Mouse (Mus musculus): ENCODE data around the gene Stxbp5. TPM values are rescaled to one million over a fixed set of nuclear protein-coding genes. Genes with fewer than 3 reads are reported as not detected.

Gene Stxbp5
- total and polyA plus RNA-seq, 2 experiments, result 6.1 to 8.4 TPM

DNA sequence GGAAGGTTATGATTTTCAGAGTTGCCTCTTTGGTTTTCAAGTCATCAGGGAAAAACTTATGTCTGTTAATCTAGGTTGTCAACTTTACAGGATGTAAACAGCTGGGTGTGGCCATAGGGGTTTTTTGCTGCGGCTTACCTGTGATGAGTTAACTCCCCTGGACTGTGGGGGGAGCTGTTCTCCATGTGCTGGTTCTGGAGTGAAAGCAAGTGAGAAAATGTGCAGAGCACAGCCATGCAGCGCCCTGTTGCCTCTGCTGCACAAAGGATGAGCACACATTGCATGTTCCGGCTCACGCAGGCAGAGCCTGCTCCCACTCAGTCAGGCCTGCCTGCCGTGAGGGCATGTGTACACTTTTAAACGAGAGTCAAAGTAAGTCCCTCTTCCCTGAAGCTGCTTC is 79.6 kb downstream of the Stxbp5 start:
- Histone ChIP-seq H3K4me1 (ENCODE audit: control insufficient read depth, insufficient read depth, low read length) (no peaks in the 10 kb centered on the region), H3K27me3 (ENCODE audit: control insufficient read depth, insufficient read depth, low read length) (no peaks in the 10 kb centered on the region), H3K36me3 (ENCODE audit: control insufficient read depth, insufficient read depth, low read length) (peaks cover 9% of the 10 kb centered on the region; the same call in 1 of the 2 replicates), H3K9ac (ENCODE audit: low read depth, low read length) (no peak overlapping the region), H3K79me2 (ENCODE audit: control insufficient read depth, insufficient read depth, low read length) (no peaks in the 10 kb centered on the region), H3K27ac (replicated peaks; ENCODE audit: insufficient read depth, low read depth, low read length) (no peak overlapping the region), H3K4me3 (ENCODE audit: insufficient read depth, low read depth, low read length) (no peak overlapping the region)
- TF ChIP-seq CTCF (IDR thresholded peaks at IDR 0.05; ENCODE audit: low read depth, low read length) (0 out of 2 replicates have a peak, but pooled peaks have one; percentile 12), POLR2A (IDR thresholded peaks at IDR 0.05; ENCODE audit: extremely low read depth, insufficient read depth, low read length) (no peak)
- no peak for DNase-seq (ENCODE audit: extremely low read depth, low read depth, low spot score)
- 74% methylated on average over 6 of the region's 6 CpGs for WGBS

DNA sequence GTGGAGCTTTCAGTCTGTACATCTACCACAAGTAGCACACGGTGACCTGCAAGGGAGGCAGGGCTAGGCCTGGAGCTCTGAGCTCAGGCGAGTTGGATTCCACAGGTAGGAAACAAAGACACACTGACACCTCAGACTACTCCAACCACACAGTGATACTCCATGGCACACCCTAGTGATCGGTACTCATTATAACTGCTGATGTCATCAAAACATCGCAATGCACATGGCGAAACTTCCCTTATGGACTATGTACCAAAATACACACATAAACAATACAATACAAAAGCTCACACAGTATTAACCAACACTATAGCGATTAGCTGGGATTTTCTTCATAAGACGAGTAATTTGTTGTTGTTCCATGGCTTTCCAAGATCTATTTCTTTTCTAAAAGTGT is 82.3 kb downstream of the Stxbp5 start:
- H3K4me3 ChIP-seq (ENCODE audit: insufficient read depth, low read depth, low read length), result no peak overlapping the region
- WGBS, result 95% methylated on average over 7 of the region's 7 CpGs
- no peak for DNase-seq (ENCODE audit: extremely low read depth, low read depth, low spot score)
- H3K27ac ChIP-seq (replicated peaks; ENCODE audit: insufficient read depth, low read depth, low read length), result no peak overlapping the region
- H3K4me1 ChIP-seq (ENCODE audit: control insufficient read depth, insufficient read depth, low read length), result no peaks in the 10 kb centered on the region
- no peaks in the 10 kb centered on the region for H3K79me2 ChIP-seq (ENCODE audit: control insufficient read depth, insufficient read depth, low read length)
- peaks cover 12% of the 10 kb centered on the region for H3K36me3 ChIP-seq (ENCODE audit: control insufficient read depth, insufficient read depth, low read length)
- TF ChIP-seq CTCF (IDR thresholded peaks at IDR 0.05; ENCODE audit: low read depth, low read length) (no peak), POLR2A (IDR thresholded peaks at IDR 0.05; ENCODE audit: extremely low read depth, insufficient read depth, low read length) (no peak)
- H3K27me3 ChIP-seq (ENCODE audit: control insufficient read depth, insufficient read depth, low read length), result no peaks in the 10 kb centered on the region
- H3K9ac ChIP-seq (ENCODE audit: low read depth, low read length), result no peak overlapping the region

DNA sequence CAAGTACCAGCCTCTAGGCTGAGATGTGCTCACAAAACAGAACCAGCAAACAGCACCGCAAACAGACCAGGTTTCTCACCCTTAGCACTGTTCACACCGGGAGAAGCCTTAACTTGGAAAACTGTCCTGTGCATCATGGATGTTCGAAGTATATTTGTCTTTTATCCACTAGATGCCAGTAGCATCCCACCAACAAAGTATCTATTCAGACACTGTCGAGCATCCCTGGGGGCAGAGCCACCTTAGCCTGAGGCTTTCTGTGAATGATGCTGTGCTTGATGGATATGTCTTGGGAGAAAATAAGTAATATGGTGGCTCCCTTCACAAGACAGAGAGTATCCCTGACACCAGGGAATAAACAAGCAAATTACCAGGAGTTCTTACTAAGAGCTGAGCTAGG is 87.0 kb downstream of the Stxbp5 start:
- no peaks in the 10 kb centered on the region for H3K79me2 ChIP-seq (ENCODE audit: control insufficient read depth, insufficient read depth, low read length)
- no peak overlapping the region for H3K4me3 ChIP-seq (ENCODE audit: insufficient read depth, low read depth, low read length)
- 84% methylated on average over 4 of the region's 4 CpGs for WGBS
- peaks cover 18% of the 10 kb centered on the region for H3K36me3 ChIP-seq (ENCODE audit: control insufficient read depth, insufficient read depth, low read length)
- no peak overlapping the region for H3K27ac ChIP-seq (replicated peaks; ENCODE audit: insufficient read depth, low read depth, low read length)
- no peak for DNase-seq (ENCODE audit: extremely low read depth, low read depth, low spot score)
- no peaks in the 10 kb centered on the region for H3K4me1 ChIP-seq (ENCODE audit: control insufficient read depth, insufficient read depth, low read length)
- H3K27me3 ChIP-seq (ENCODE audit: control insufficient read depth, insufficient read depth, low read length), result no peaks in the 10 kb centered on the region
- no peak overlapping the region for H3K9ac ChIP-seq (ENCODE audit: low read depth, low read length)
- TF ChIP-seq POLR2A (IDR thresholded peaks at IDR 0.05; ENCODE audit: extremely low read depth, insufficient read depth, low read length) (no peak), CTCF (IDR thresholded peaks at IDR 0.05; ENCODE audit: low read depth, low read length) (peak; percentile 13; the same call in 1 of the 2 replicates)

DNA sequence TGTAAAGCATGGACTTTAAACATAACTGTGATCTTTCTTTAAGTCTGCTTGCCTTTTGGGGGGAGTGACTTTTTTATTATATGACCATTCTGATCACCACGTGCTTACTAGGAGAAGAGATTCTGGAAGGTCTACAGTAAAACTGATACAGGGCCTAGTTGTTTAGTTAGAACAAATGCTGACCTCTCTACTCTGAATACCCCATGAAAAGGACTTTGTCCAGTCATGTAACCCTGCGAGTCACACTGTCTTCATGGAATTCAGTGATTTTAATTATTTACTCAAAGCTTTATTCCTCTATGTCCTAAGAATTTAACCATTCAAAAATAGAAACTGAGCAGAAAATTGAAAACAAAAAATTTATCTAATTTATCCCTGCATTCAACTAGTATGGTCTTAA is 93.3 kb downstream of the Stxbp5 start:
- H3K9ac ChIP-seq (ENCODE audit: low read depth, low read length), result no peak overlapping the region
- no peak overlapping the region for H3K4me3 ChIP-seq (ENCODE audit: insufficient read depth, low read depth, low read length)
- H3K36me3 ChIP-seq (ENCODE audit: control insufficient read depth, insufficient read depth, low read length), result peaks cover 16% of the 10 kb centered on the region; the same call in 1 of the 2 replicates
- H3K27me3 ChIP-seq (ENCODE audit: control insufficient read depth, insufficient read depth, low read length), result no peaks in the 10 kb centered on the region
- H3K79me2 ChIP-seq (ENCODE audit: control insufficient read depth, insufficient read depth, low read length), result no peaks in the 10 kb centered on the region
- WGBS, result 54% methylated on average over 2 of the region's 2 CpGs
- H3K27ac ChIP-seq (replicated peaks; ENCODE audit: insufficient read depth, low read depth, low read length), result no peak overlapping the region
- DNase-seq (ENCODE audit: extremely low read depth, low read depth, low spot score), result no peak
- TF ChIP-seq CTCF (IDR thresholded peaks at IDR 0.05; ENCODE audit: low read depth, low read length), result no peak
- TF ChIP-seq POLR2A (IDR thresholded peaks at IDR 0.05; ENCODE audit: extremely low read depth, insufficient read depth, low read length), result no peak
- no peaks in the 10 kb centered on the region for H3K4me1 ChIP-seq (ENCODE audit: control insufficient read depth, insufficient read depth, low read length)

DNA sequence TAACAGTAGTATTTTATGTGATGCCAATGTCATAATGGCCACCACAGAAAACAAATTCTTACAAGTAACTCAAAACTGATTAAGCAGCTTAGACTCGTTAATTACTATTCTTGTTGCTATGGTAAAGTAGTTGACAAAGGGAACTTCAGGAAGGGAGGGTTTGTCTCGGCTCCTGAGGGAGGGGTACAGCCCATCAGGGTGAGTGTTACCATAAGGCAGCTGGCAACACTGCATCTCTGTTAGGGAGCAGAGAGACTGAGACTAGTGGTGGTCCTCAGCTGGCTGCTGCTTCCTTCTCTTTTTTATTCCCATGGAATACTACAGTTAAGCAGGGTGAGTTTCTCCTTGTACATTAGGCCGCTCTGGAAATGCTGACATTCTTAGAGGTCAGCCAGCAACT is 95.5 kb downstream of the Stxbp5 start:
- Histone ChIP-seq H3K4me3 (ENCODE audit: insufficient read depth, low read depth, low read length) (no peak overlapping the region), H3K9ac (ENCODE audit: low read depth, low read length) (no peak overlapping the region), H3K79me2 (ENCODE audit: control insufficient read depth, insufficient read depth, low read length) (no peaks in the 10 kb centered on the region), H3K27ac (replicated peaks; ENCODE audit: insufficient read depth, low read depth, low read length) (no peak overlapping the region), H3K4me1 (ENCODE audit: control insufficient read depth, insufficient read depth, low read length) (no peaks in the 10 kb centered on the region), H3K36me3 (ENCODE audit: control insufficient read depth, insufficient read depth, low read length) (peaks cover 16% of the 10 kb centered on the region; the same call in 1 of the 2 replicates), H3K27me3 (ENCODE audit: control insufficient read depth, insufficient read depth, low read length) (no peaks in the 10 kb centered on the region)
- 86% methylated on average over 3 of the region's 3 CpGs for WGBS
- TF ChIP-seq POLR2A (IDR thresholded peaks at IDR 0.05; ENCODE audit: extremely low read depth, insufficient read depth, low read length) (no peak), CTCF (IDR thresholded peaks at IDR 0.05; ENCODE audit: low read depth, low read length) (no peak)
- DNase-seq (ENCODE audit: extremely low read depth, low read depth, low spot score), result no peak

DNA sequence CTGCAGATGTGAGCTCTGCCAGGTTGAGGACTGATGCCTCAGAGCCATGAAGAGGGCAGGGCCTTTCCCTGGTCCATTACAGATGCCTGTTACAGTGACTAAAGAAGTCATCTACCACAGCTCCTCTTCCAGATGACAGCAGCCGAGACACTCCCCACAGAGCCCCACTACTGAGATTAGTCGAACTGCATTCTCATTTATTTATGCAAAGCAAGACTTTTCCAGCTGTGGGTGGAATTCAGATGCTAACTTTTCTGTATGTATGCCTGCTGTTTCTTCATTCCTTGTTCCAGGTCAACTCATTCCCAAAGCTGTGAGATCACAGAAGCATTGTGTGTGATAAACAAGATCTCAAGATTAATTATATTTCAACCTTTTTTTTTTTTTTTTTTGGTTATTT is 97.8 kb downstream of the Stxbp5 start:
- WGBS, result 90% methylated on average over 2 of the region's 2 CpGs

More for the DNA sequence above, 97.8 kb downstream of the Stxbp5 start:
- no peak for DNase-seq (ENCODE audit: extremely low read depth, low read depth, low spot score)
- peaks cover 17% of the 10 kb centered on the region; the same call in 1 of the 2 replicates for H3K36me3 ChIP-seq (ENCODE audit: control insufficient read depth, insufficient read depth, low read length)
- H3K27me3 ChIP-seq (ENCODE audit: control insufficient read depth, insufficient read depth, low read length), result no peaks in the 10 kb centered on the region
- H3K79me2 ChIP-seq (ENCODE audit: control insufficient read depth, insufficient read depth, low read length), result no peaks in the 10 kb centered on the region
- no peak overlapping the region for H3K27ac ChIP-seq (replicated peaks; ENCODE audit: insufficient read depth, low read depth, low read length)
- no peak overlapping the region for H3K4me3 ChIP-seq (ENCODE audit: insufficient read depth, low read depth, low read length)
- TF ChIP-seq CTCF (IDR thresholded peaks at IDR 0.05; ENCODE audit: low read depth, low read length), result no peak
- no peak for TF ChIP-seq POLR2A (IDR thresholded peaks at IDR 0.05; ENCODE audit: extremely low read depth, insufficient read depth, low read length)
- no peak overlapping the region for H3K9ac ChIP-seq (ENCODE audit: low read depth, low read length)
- no peaks in the 10 kb centered on the region for H3K4me1 ChIP-seq (ENCODE audit: control insufficient read depth, insufficient read depth, low read length)
